Mouse (Mus musculus) heart, postnatal 0 days (tissue): ENCODE data around the gene Hus1b. TPM values are rescaled to one million over a fixed set of nuclear protein-coding genes. Genes with fewer than 3 reads are reported as not detected.

Experiments
- ATAC-seq: fragments of 200-750 bp; cut with Nextera tagmentation; 2 replicates; pipeline ENCODE4 v1.8.0; 2017; ENCODE audit warnings: low read depth, moderate number of reproducible peaks, moderate library complexity; ENCODE audit not compliant: insufficient read depth
- DNase-seq: peaks from one replicate; pipeline ENCODE4 v3.0.0-alpha.2; 2016; ENCODE audit warnings: low spot score
- H3K27ac ChIP-seq: fragments of 300-500 bp; sonication (generic); 2 replicates; pipeline ENCODE4 v1.5.1; 2014; ENCODE audit warnings: low read depth, mild to moderate bottlenecking
- H3K27me3 ChIP-seq: fragments of 300-500 bp; sonication (generic); 2 replicates; pipeline ENCODE4 v1.6.1; 2014; ENCODE audit warnings: low read length, mixed read lengths; ENCODE audit not compliant: control insufficient read depth, insufficient read depth
- H3K36me3 ChIP-seq: fragments of 300-500 bp; sonication (generic); replicated peaks from 2 replicates; pipeline ENCODE4 v1.6.1; 2014; ENCODE audit warnings: low read length, mixed read lengths; ENCODE audit not compliant: control insufficient read depth, insufficient read depth
- H3K4me1 ChIP-seq: fragments of 300-500 bp; sonication (generic); 2 replicates; pipeline ENCODE4 v1.6.1; 2014; ENCODE audit warnings: antibody characterized with exemption; ENCODE audit not compliant: control insufficient read depth, insufficient read depth
- H3K4me2 ChIP-seq: fragments of 300-500 bp; sonication (generic); 2 replicates; pipeline ENCODE4 v1.6.1; 2014; ENCODE audit warnings: low read depth, mild to moderate bottlenecking, low read length, moderate library complexity
- H3K4me3 ChIP-seq: fragments of 300-500 bp; sonication (generic); 2 replicates; pipeline ENCODE4 v1.5.1; 2014; ENCODE audit warnings: low read depth, low read length
- H3K9ac ChIP-seq: fragments of 300-500 bp; sonication (generic); replicated peaks from 2 replicates; pipeline ENCODE4 v1.6.1; 2014; ENCODE audit warnings: low read depth, low read length, mixed read lengths
- H3K9me3 ChIP-seq: fragments of 300-500 bp; sonication (generic); replicated peaks from 2 replicates; pipeline ENCODE4 v1.6.1; 2016; ENCODE audit warnings: low read length; ENCODE audit not compliant: control insufficient read depth
- CTCF ChIP-seq: IDR thresholded peaks from 2 replicates; pipeline ENCODE4 v1.5.1; 2016; ENCODE audit warnings: antibody characterized with exemption, control low read depth, low read depth
- EP300 ChIP-seq: IDR thresholded peaks from 2 replicates; pipeline ENCODE4 v1.6.1; 2016; ENCODE audit warnings: antibody characterized with exemption, low read depth
- WGBS: fragments of 180-500 bp; shearing (Covaris S2); extraction: QIAGEN DNeasy Blood & Tissue Kit; methylation state at CpG from one replicate; pipeline ENCODE4 v1.1.7; 2014; 5-methylcytosine and 5-hydroxymethylcytosine counted together
- polyA plus RNA-seq: library from polyadenylated mRNA; unstranded; fragments of >200 nt; fragmentation: Nextera tagmentation; extraction: Ambion mirVana; gene quantifications from 2 replicates; pipeline ENCODE4 v1.2.1, GENCODE M21; 2015
- total RNA-seq: library from RNA; depleted of rRNA; stranded (reverse); fragments of >200 nt; gene quantifications from 2 replicates; pipeline ENCODE4 v1.2.3, GENCODE M21; 2014; ENCODE audit warnings: low replicate concordance

Gene Hus1b
- total and polyA plus RNA-seq, 2 experiments from 2014 or later, result not detected

GRCm38 (mm10) chr13:30949181-30949580 lies 1.6 kb upstream of the Hus1b start:
- Histone ChIP-seq H3K27ac (no peak overlapping the region), H3K4me1 (peaks cover 18% of the 10 kb centered on the region), H3K36me3 (no peaks in the 10 kb centered on the region), H3K4me3 (no peak overlapping the region), H3K27me3 (no peaks in the 10 kb centered on the region), H3K9me3 (no peaks in the 10 kb centered on the region), H3K4me2 (no peak overlapping the region), H3K9ac (no peak overlapping the region)
- ATAC-seq, result no peak
- no peak for DNase-seq
- no peak for TF ChIP-seq EP300
- no peak for TF ChIP-seq CTCF
- WGBS, result 89% methylated on average over 9 of the region's 9 CpGs

DNA sequence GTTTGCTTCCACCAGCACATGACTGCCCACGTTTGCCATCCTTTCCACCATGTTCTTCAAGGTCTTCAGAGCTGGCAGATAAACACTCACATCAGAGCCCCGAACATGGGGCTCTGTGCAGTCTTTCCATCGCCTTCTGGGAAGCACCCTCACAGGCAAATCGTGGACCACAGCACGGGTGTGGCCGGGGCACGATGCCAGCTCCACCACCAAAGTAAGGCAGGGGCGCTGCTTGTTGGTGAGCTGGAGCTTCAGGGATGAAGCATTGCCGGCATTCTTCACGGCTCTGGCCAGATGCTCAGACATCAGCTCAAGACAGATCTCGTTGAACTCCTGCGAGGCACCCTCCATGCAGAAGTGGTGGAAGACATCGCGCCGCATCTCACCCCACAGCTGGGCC lies 430 bp downstream of the Hus1b start:
- no peak for ATAC-seq
- TF ChIP-seq EP300, result no peak
- TF ChIP-seq CTCF, result no peak
- no peaks in the 10 kb centered on the region for H3K36me3 ChIP-seq
- no peaks in the 10 kb centered on the region for H3K9me3 ChIP-seq
- peaks cover 18% of the 10 kb centered on the region for H3K4me1 ChIP-seq
- no peak overlapping the region for H3K9ac ChIP-seq
- 74% methylated on average over 15 of the region's 15 CpGs for WGBS
- no peak overlapping the region for H3K4me2 ChIP-seq
- no peak for DNase-seq
- no peak overlapping the region for H3K27ac ChIP-seq
- H3K27me3 ChIP-seq, result no peaks in the 10 kb centered on the region
- no peak overlapping the region for H3K4me3 ChIP-seq

DNA sequence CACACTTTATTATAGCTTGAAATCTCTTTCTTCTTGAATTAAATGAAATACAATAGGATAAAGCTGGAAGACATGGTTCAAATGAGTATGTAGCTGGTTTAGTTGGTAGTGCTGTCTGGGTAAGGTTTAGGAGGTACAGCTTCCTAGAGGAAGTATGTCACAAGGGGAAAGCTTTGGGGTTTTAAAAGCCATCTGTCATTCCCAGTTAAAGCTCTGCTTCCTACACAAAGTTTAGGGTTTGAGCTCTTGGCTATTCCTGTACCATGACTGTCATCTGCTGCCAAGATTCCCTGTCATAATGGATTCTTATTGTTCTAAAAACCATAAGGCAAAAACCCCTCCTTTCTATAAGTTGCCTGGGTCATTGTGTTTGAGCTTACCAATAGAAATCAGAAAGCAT lies 1.8 kb downstream of the Hus1b start:
- Histone ChIP-seq H3K9ac (no peak overlapping the region), H3K27me3 (no peaks in the 10 kb centered on the region), H3K4me1 (peaks cover 18% of the 10 kb centered on the region), H3K36me3 (no peaks in the 10 kb centered on the region), H3K4me2 (no peak overlapping the region; the same call in 1 of the 2 replicates), H3K4me3 (no peak overlapping the region), H3K27ac (peak overlapping the region; percentile 8; the same call in 1 of the 2 replicates), H3K9me3 (no peaks in the 10 kb centered on the region)
- TF ChIP-seq EP300 (no peak), CTCF (no peak)
- no peak for DNase-seq
- no peak for ATAC-seq

DNA sequence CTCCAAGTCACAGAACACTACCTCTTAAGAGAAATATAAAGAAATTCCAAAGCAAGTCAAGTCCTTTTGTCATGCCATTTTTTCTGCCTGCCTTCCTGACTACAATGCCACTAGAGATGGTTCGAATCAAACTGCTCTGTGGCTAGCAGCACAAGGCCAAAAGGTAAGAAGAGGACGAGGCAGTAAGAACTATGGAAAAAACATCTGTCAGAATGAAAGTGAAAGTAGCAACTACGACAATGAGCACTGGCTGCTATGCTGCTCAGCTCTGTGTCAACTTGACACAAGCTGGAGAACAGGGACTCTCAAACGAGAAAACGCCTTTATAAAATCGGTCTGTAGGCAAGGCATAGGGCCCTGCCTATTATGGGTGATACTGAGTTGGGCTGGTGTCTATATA lies 14.6 kb downstream of the Hus1b start:
- H3K4me2 ChIP-seq, result no peak overlapping the region
- no peak overlapping the region for H3K9ac ChIP-seq
- 77% methylated on average over 6 of the region's 6 CpGs for WGBS

GRCm38 (mm10) chr13:30931613-30932012 lies 15.9 kb downstream of the Hus1b start:
- Histone ChIP-seq H3K4me1 (no peaks in the 10 kb centered on the region), H3K36me3 (no peaks in the 10 kb centered on the region; the same call in 1 of the 2 replicates), H3K27ac (no peak overlapping the region), H3K4me2 (no peak overlapping the region), H3K4me3 (no peak overlapping the region), H3K9me3 (no peaks in the 10 kb centered on the region), H3K27me3 (no peaks in the 10 kb centered on the region), H3K9ac (no peak overlapping the region)
- DNase-seq (no peak), ATAC-seq (no peak)
- WGBS, result 63% methylated on average over 4 of the region's 4 CpGs
- TF ChIP-seq EP300 (no peak), CTCF (no peak)

More for the DNA sequence above, 14.6 kb downstream of the Hus1b start:
- no peaks in the 10 kb centered on the region for H3K4me1 ChIP-seq
- no peaks in the 10 kb centered on the region for H3K27me3 ChIP-seq
- H3K4me3 ChIP-seq, result no peak overlapping the region
- H3K9me3 ChIP-seq, result no peaks in the 10 kb centered on the region
- ATAC-seq (no peak), DNase-seq (no peak)
- H3K27ac ChIP-seq, result no peak overlapping the region
- TF ChIP-seq CTCF (no peak), EP300 (no peak)
- peaks cover 6% of the 10 kb centered on the region for H3K36me3 ChIP-seq

DNA sequence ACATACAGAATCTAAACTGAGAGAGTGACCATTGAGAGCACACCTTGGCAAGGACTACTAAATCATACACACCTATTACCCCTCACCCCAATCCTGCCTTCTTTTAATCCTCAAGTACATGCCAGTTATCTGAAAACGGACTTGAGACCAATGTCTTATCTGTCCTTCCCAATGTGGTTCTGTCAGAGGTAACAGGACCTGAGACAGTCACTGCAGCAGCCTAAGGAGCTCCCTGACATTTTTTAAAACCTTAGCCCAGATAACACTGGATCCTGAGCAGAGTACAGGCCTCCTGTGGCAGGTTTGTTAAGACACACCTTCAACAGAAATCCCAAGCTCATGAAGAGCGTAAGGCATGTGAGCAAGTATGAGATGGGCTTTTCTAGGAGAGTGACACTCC lies 18.4 kb downstream of the Hus1b start:
- Histone ChIP-seq H3K27ac (no peak overlapping the region), H3K4me2 (no peak overlapping the region), H3K36me3 (peaks cover 6% of the 10 kb centered on the region), H3K9ac (no peak overlapping the region), H3K4me1 (no peaks in the 10 kb centered on the region), H3K4me3 (no peak overlapping the region), H3K9me3 (no peaks in the 10 kb centered on the region), H3K27me3 (no peaks in the 10 kb centered on the region)
- DNase-seq (no peak), ATAC-seq (no peak)
- TF ChIP-seq CTCF (no peak), EP300 (no peak)
- WGBS, result 67% methylated on average over 2 of the region's 2 CpGs
